Mouse (Mus musculus): ENCODE measurements around the gene Rft1.

GRCm38 (mm10) chr14:30618746-30619275, 35.3 kb upstream of the Rft1 start:
- TF ChIP-seq CTCF (IDR thresholded peaks at IDR 0.05; ENCODE audit: low read depth, low read length) (no peak), POLR2A (IDR thresholded peaks at IDR 0.05; ENCODE audit: borderline replicate concordance, low read depth, low read length) (no peak)
